Mouse (Mus musculus) kidney, embryonic 15.5 days (tissue): ENCODE measurements around the gene Psg19. TPM values are rescaled to one million over a fixed set of nuclear protein-coding genes. Genes with fewer than 3 reads are reported as not detected.

Source experiments
- ATAC-seq: fragments of 200-750 bp; cut with Nextera tagmentation; replicated peaks from 2 replicates; pipeline ENCODE4 v1.8.0; 2017; ENCODE audit warnings: moderate TSS enrichment; ENCODE audit not compliant: low FRiP score
- H3K27ac ChIP-seq: fragments of 300-500 bp; sonication (generic); 2 replicates; pipeline ENCODE4 v1.5.1; 2015; ENCODE audit warnings: mild to moderate bottlenecking, inconsistent platforms
- H3K27me3 ChIP-seq: fragments of 300-500 bp; sonication (generic); 2 replicates; pipeline ENCODE4 v1.6.1; 2015; ENCODE audit warnings: inconsistent platforms
- H3K36me3 ChIP-seq: fragments of 300-500 bp; sonication (generic); 2 replicates; pipeline ENCODE4 v1.6.1; 2015; ENCODE audit warnings: inconsistent platforms
- H3K4me1 ChIP-seq: fragments of 300-500 bp; sonication (generic); 2 replicates; pipeline ENCODE4 v1.6.1; 2015; ENCODE audit warnings: inconsistent platforms
- H3K4me2 ChIP-seq: fragments of 300-500 bp; sonication (generic); 2 replicates; pipeline ENCODE4 v1.6.1; 2015; ENCODE audit warnings: moderate library complexity, mild to moderate bottlenecking, inconsistent platforms
- H3K4me3 ChIP-seq: fragments of 300-500 bp; sonication (generic); replicated peaks from 2 replicates; pipeline ENCODE4 v1.5.1; 2015; ENCODE audit warnings: mild to moderate bottlenecking, inconsistent platforms
- H3K9ac ChIP-seq: fragments of 300-500 bp; sonication (generic); 2 replicates; pipeline ENCODE4 v1.6.1; 2015; ENCODE audit warnings: mild to moderate bottlenecking, inconsistent platforms
- H3K9me3 ChIP-seq: fragments of 300-500 bp; sonication (generic); replicated peaks from 2 replicates; pipeline ENCODE4 v1.6.1; 2016; ENCODE audit warnings: inconsistent platforms
- WGBS: fragments of 180-500 bp; shearing (Covaris S2); methylation state at CpG from one replicate; pipeline ENCODE4 v1.1.7; 2015; ENCODE audit warnings: mixed read lengths; 5-methylcytosine and 5-hydroxymethylcytosine counted together
- polyA plus RNA-seq: library from polyadenylated mRNA; unstranded; fragments of >200 nt; fragmentation: Nextera tagmentation; extraction: Ambion mirVana; gene quantifications from 2 replicates; pipeline ENCODE4 v1.2.1, GENCODE M21; 2015

The Psg19 gene
- polyA plus RNA-seq: not detected in 2 replicates

DNA sequence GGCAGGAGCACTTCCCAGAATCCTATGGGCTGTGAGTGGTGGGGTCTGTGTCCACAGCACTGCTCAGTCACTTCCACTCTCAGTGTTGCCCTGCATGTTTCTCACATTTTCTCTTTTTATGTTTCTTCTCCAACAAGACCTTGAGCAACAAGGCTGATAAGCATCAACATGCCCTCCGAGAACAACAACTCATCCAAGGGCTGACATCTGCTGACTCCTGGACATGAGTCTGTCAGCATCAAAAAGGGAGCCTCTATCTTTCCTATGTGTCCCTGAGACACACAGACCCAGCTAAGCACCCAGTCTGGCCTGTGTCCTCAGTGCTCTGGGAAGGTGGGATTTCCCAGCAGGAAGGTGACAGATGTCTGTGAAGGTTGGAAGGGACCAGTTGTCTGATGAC is at the start of gene Psg19:
Psg19 (minus strand) TSS at position 101 of the 400 bp plus-strand sequence.
- H3K9ac ChIP-seq: no peak within 1 kb of the TSS
- no peaks in the 10 kb centered on the region for H3K4me1 ChIP-seq
- no peaks in the 10 kb centered on the region for H3K27me3 ChIP-seq
- 81% methylated on average over 1 of the region's 1 CpGs for WGBS
- no peaks in the 10 kb centered on the region for H3K9me3 ChIP-seq
- H3K4me2 ChIP-seq: no peak within 1 kb of the TSS
- no peaks in the 10 kb centered on the region for H3K36me3 ChIP-seq
- no peak for ATAC-seq
- H3K27ac ChIP-seq: no peak within 1 kb of the TSS
- no peak within 1 kb of the TSS for H3K4me3 ChIP-seq

DNA sequence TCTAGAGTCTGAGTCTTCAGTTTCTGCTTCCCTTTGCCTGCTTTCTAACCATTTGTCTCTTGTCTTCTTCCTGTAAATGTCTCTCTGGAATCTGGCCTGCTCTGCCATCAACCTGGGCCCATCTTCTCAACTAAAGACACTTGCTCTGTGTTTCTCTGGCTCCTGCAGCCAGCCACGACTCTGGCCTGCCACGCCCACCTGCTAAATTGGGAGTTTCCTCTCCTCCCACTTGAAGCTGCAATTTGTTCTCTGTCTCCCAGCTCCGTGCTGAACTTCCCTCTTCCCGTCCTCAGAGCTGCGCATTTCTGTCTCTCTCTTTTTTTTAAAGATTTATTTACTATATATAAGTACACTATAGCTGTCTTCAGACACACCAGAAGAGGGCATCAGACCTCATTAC is 46.5 kb upstream of the Psg19 start:
- no peak for ATAC-seq
- Histone ChIP-seq H3K9ac (no peak overlapping the region), H3K27ac (no peak overlapping the region), H3K9me3 (no peaks in the 10 kb centered on the region), H3K27me3 (no peaks in the 10 kb centered on the region), H3K4me1 (0 out of 2 replicates have a peak, but pooled peaks cover 3% of the 10 kb centered on the region), H3K36me3 (no peaks in the 10 kb centered on the region), H3K4me3 (no peak overlapping the region), H3K4me2 (no peak overlapping the region)
- 24% methylated on average over 5 of the region's 5 CpGs for WGBS

DNA sequence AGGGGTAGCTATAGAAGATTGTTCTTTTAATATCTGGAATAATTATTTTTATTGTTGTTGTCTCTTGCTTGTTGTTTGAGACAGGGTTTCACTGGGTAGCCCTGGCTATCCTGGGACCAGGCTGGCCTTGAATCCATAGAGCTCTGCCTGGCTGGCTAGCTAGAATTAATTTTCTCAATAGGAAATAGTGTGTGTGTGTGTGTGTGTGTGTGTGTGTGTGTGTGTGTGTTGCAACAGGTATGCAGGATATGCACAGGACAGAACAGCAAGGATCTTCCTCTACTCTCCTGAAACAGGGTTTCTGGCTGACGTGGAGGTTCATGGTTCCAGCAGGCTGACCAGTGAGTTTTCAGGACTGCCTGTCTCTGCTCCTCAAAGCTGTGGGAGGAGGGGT is 42.9 kb upstream of the Psg19 start:
- Histone ChIP-seq H3K27me3 (no peaks in the 10 kb centered on the region), H3K36me3 (no peaks in the 10 kb centered on the region), H3K9ac (no peak overlapping the region), H3K9me3 (no peaks in the 10 kb centered on the region), H3K4me2 (peak overlapping the region; percentile 58), H3K4me3 (peak overlapping the region; percentile 28), H3K27ac (peak overlapping the region; percentile 70; the same call in 1 of the 2 replicates), H3K4me1 (0 out of 2 replicates have a peak, but pooled peaks cover 3% of the 10 kb centered on the region)
- WGBS: 88% methylated on average over 1 of the region's 1 CpGs
- no peak; the same call in 1 of the 2 replicates for ATAC-seq

DNA sequence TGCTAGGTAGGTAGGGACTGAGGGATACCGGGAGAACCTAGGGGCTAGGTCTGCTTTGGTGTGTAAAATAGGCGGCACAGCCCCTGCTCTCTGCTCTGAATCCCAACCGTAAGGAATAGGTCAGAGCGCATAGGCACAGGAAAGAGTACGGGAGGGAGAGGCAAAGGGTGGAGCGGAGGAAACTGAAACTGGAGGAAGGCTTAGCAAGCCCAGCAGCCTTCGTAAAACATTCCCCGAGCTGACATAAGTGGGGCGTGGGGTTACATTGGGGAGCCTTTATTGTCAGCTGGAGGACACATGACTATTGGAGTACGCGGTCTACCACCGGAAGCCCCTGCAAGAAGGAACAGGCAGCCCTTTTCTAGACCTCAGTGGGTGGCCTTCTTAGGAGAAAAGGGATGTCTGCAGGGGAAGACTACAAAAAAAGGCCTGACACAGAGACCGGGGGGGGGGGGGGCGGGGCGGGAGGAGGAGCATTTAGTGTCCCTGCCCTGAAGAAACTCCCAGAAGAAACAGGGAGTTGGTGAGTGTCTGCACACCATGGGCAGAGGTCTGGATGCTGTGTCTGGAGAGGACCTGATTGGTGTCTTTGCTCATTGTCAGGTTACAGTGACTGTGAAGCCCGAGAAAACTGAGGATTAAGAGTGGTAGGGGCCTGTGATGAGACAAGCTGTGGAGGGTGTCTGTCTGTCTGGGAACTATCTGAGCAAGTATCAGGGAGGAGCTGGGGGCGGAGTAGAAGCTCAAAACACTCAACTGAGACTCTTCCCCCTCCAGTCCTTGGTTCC is 42.3 kb upstream of the Psg19 start:
- Histone ChIP-seq H3K27me3 (no peaks in the 10 kb centered on the region), H3K4me1 (0 out of 2 replicates have a peak, but pooled peaks cover 3% of the 10 kb centered on the region), H3K4me3 (peak overlapping the region; percentile 42), H3K27ac (peak overlapping the region; percentile 94), H3K4me2 (peak overlapping the region; percentile 58), H3K36me3 (no peaks in the 10 kb centered on the region), H3K9ac (peak overlapping the region; percentile 44), H3K9me3 (no peaks in the 10 kb centered on the region)
- WGBS: 4% methylated on average over 15 of the region's 17 CpGs
- peak; percentile 85 for ATAC-seq

DNA sequence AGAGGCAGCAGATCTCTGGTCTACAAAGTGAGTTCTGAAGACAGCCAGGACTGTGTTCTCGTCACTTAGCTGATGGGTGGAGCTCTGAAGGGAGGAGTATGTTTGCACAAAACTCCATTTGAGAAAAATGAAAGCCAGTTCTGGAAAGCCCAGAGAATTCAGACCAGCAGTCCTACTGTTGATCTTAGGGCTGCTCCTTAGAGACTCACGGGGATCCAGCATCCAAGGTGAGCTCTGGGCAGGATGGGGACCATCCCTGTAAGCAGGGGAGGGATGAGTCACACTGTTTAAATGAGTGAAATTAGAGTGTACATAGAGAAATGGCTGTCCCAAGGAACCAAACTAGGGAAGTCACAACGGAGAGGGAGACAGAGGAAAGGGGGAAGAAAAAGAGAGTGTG is 41.5 kb upstream of the Psg19 start, which contains the start of gene Mill2:
Mill2 (plus strand) TSS at position 102 of the 400 bp plus-strand sequence.
- Histone ChIP-seq H3K4me2 (peak within 1 kb of the TSS; percentile 58), H3K4me3 (peak within 1 kb of the TSS; percentile 42), H3K36me3 (no peaks in the 10 kb centered on the region), H3K9ac (peak within 1 kb of the TSS; percentile 44), H3K27me3 (no peaks in the 10 kb centered on the region), H3K4me1 (0 out of 2 replicates have a peak, but pooled peaks cover 3% of the 10 kb centered on the region), H3K9me3 (no peaks in the 10 kb centered on the region), H3K27ac (peak within 1 kb of the TSS; percentile 94)
- WGBS: 13% methylated on average over 3 of the region's 3 CpGs
- ATAC-seq: no peak

DNA sequence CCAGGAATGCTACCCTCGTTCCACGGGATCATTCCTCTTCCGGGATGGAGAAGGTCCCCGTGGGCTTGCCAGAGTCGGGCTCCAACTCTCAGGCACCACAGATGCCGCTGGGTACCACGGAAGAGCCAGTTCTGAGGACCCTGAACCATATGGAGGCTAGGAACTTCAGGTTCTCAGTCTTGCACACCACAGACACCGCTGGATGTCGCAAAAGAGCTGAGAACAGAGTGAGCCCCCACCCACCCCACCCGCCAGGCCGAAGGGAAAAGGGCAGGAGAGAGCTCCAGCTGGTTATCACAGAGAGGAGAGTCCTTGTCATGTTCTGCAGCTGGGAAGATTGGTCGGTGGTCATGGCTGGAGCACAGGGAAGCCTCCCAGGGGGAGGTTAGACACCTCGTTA is 34.0 kb upstream of the Psg19 start:
- WGBS: 50% methylated on average over 13 of the region's 13 CpGs

DNA sequence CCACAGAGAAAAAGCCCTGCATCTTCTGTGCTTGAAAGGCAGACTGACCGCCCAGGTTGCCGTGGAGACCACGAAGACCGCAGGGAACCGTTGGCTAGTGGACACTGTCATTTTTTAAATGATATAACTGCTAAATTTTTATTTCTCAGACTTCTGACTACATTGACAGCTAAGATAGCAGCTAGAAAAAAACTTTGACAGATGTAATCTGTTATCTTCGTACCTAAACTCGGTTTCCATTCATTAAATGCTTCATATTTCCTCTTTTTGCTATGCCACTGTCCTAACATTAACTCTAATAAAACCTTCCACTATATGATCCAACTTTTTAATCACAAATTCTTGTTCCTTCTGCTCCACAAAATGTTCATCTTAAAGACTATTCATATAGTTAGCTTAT is 31.2 kb upstream of the Psg19 start:
- H3K4me2 ChIP-seq: no peak overlapping the region
- ATAC-seq: no peak
- no peaks in the 10 kb centered on the region; the same call in 1 of the 2 replicates for H3K9me3 ChIP-seq
- H3K27ac ChIP-seq: no peak overlapping the region
- H3K4me3 ChIP-seq: no peak overlapping the region
- WGBS: 88% methylated on average over 7 of the region's 7 CpGs
- no peaks in the 10 kb centered on the region for H3K36me3 ChIP-seq
- peaks cover 11% of the 10 kb centered on the region; the same call in 1 of the 2 replicates for H3K27me3 ChIP-seq
- no peak overlapping the region for H3K9ac ChIP-seq
- no peaks in the 10 kb centered on the region for H3K4me1 ChIP-seq

More for the DNA sequence above, 34.0 kb upstream of the Psg19 start:
- Histone ChIP-seq H3K4me3 (no peak overlapping the region), H3K4me1 (no peaks in the 10 kb centered on the region), H3K9me3 (no peaks in the 10 kb centered on the region; the same call in 1 of the 2 replicates), H3K9ac (no peak overlapping the region), H3K36me3 (no peaks in the 10 kb centered on the region), H3K27ac (no peak overlapping the region), H3K4me2 (no peak overlapping the region), H3K27me3 (peaks cover 11% of the 10 kb centered on the region; the same call in 1 of the 2 replicates)
- no peak for ATAC-seq

DNA sequence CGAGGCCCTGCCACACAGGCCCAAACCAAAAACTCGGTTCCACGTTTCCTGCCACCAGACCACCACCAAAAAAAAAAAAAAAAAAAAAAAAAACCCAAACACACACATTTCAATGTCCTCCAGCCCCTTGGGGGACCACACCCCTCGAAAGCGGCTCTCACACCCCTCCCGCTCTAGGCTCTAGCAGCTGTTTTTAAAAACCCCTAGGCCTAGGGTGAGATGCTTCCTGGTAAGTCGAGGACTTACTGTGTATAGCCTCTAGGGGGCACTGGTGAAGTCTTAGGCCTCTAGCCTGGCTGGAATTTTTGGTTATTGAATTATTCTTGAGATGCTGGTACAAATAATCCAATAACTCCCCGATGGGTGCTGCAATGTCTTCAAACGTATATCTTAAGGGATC is 30.3 kb upstream of the Psg19 start:
- Histone ChIP-seq H3K4me3 (no peak overlapping the region), H3K4me1 (no peaks in the 10 kb centered on the region), H3K9me3 (no peaks in the 10 kb centered on the region; the same call in 1 of the 2 replicates), H3K4me2 (no peak overlapping the region), H3K36me3 (no peaks in the 10 kb centered on the region), H3K9ac (no peak overlapping the region), H3K27me3 (peaks cover 11% of the 10 kb centered on the region; the same call in 1 of the 2 replicates), H3K27ac (no peak overlapping the region)
- no peak for ATAC-seq
- WGBS: 64% methylated on average over 9 of the region's 9 CpGs

DNA sequence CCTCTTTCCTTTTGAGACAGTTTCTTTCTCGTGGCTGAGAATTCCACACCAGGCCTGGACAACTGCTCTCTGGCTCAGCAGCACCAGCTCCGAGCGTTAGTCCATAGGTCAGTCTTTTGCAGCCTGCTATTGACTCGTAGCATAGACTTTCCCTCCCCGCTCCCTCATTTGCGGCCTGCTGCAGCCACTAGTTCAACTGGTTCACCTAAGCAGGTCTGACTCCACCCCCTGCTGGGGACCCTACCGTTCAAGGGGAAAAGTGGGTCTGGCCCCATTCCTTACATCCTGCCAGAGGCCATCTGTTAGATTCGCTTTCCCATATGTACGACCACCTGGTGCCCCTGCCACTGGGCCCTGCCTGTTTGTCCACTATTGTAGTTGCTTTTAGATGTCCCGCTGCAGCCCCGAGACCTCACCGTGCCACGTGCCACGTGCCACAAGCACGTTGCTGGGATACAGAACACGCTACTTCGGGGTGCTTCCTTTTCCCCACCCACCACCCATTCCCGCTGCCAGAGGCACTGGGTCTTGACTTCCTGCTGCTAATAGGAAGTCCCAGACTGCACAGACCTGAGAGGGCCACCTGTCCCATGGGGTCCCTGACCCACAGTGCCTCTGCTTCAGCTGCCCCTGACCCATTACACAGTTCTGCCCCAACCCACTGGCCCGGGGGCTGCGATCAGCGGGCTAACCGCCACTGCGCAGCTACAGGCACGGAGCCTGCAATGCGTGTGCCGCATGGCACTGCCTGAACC is 29.6 kb upstream of the Psg19 start:
- Histone ChIP-seq H3K4me3 (no peak overlapping the region), H3K36me3 (no peaks in the 10 kb centered on the region), H3K9ac (no peak overlapping the region), H3K27me3 (peaks cover 11% of the 10 kb centered on the region; the same call in 1 of the 2 replicates), H3K4me2 (no peak overlapping the region), H3K9me3 (no peaks in the 10 kb centered on the region), H3K27ac (no peak overlapping the region), H3K4me1 (no peaks in the 10 kb centered on the region)
- WGBS: 68% methylated on average over 26 of the region's 26 CpGs
- no peak for ATAC-seq

DNA sequence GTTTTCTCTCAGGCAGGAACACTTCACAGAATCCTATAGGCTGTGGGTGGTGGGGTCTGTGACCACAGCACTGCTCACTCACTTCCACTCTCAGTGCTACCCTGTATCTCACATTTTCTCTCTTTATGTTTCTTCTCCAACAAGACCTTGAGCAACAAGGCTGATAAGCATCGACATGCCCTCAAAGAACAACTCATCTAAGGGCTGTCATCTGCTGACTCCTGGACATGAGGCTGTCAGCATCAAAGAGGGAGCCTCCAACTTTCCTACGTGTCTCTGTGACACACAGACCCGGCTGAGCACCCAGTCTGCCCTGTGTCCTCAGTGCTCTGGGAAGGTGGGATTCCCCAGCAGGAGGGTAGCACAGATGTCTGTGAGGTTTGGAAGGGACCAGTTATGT is 23.2 kb upstream of the Psg19 start, which contains the start of gene Psg17:
Psg17 (minus strand) TSS at position 101 of the 400 bp plus-strand sequence.
- H3K4me3 ChIP-seq: no peak within 1 kb of the TSS
- H3K9me3 ChIP-seq: no peaks in the 10 kb centered on the region
- H3K27me3 ChIP-seq: no peaks in the 10 kb centered on the region
- ATAC-seq: no peak
- H3K4me2 ChIP-seq: no peak within 1 kb of the TSS
- H3K36me3 ChIP-seq: no peaks in the 10 kb centered on the region
- no peaks in the 10 kb centered on the region for H3K4me1 ChIP-seq
- H3K27ac ChIP-seq: no peak within 1 kb of the TSS
- no peak within 1 kb of the TSS for H3K9ac ChIP-seq
- WGBS: 73% methylated on average over 3 of the region's 3 CpGs

DNA sequence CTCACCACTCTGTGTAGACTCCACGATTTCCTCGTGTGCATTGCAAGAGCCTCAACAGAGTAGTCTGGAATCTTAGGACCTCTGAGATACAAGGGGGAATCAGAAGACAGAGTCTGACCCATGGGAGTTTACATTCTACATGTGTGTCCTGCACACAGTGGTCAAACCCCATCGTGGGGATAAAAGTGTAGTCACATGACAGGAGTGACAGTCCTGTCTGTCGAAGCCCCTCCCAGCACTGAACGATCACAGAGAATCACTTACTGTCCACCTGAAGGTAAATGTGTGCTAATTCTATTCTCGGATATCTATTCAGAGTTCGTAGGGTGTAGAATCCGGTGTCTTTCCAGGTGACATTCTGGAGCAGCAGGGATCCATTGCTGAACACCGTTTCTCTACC is 20.0 kb upstream of the Psg19 start:
- H3K27ac ChIP-seq: no peak overlapping the region
- H3K4me2 ChIP-seq: no peak overlapping the region
- no peak for ATAC-seq
- H3K27me3 ChIP-seq: no peaks in the 10 kb centered on the region
- WGBS: 84% methylated on average over 9 of the region's 9 CpGs
- H3K9ac ChIP-seq: no peak overlapping the region
- H3K9me3 ChIP-seq: no peaks in the 10 kb centered on the region
- H3K36me3 ChIP-seq: no peaks in the 10 kb centered on the region
- no peak overlapping the region for H3K4me3 ChIP-seq
- H3K4me1 ChIP-seq: no peaks in the 10 kb centered on the region

DNA sequence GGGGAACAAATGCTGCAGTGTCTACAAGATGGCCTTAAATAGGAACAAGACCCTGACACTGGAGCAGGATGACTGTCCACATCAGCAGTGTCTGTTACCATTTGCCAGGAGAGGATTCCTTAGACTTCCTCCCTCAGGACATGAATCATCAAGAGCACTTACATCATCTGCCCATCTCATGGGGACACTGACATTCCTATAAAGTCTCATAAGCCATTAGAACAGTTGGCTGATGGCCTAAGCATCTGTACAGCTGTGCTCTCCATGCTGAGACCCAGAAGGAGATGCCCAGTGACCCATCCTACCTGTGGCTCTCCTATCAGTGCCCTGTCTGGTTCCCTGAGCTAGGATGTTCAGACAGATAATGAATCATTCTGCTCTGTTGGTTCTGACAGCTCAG is 5.2 kb upstream of the Psg19 start:
- H3K9ac ChIP-seq: no peak overlapping the region
- no peaks in the 10 kb centered on the region for H3K27me3 ChIP-seq
- no peaks in the 10 kb centered on the region for H3K9me3 ChIP-seq
- ATAC-seq: no peak
- H3K4me1 ChIP-seq: no peaks in the 10 kb centered on the region
- no peak overlapping the region for H3K27ac ChIP-seq
- H3K36me3 ChIP-seq: no peaks in the 10 kb centered on the region
- H3K4me3 ChIP-seq: no peak overlapping the region
- no peak overlapping the region for H3K4me2 ChIP-seq
